Mouse (Mus musculus) CD8-positive naive resting alpha-beta T cell, adult 2 months (primary cell): ENCODE results near the gene Plekho2.

ENCODE experiments used
- DNase-seq, 2 experiments: peaks; one replicate each; pipeline ENCODE4 v3.0.0; 2022; ENCODE audit warnings: low read depth in 2 of 2, low spot score in 2 of 2

The Plekho2 gene

DNA sequence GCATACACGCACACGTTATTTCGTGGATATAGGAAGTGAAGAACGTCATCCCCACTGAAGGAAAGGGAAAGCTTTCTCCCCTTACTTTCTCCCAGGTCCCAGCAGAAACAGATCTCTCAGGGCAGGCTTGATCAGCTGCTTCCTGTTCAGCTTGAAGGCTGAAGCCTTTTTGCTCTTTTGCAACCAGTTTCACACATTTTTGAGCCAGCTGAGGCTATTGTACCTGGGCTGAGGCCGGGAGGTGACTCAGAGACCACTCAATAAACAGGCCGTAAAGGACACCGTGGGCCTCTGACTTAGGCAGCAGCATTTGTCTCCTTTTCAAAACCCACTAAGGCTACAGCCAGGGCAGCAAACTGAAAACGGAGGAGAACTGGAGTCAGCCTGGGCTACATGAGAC is 46.9 kb downstream of the Plekho2 start:
- DNase-seq = no peak

DNA sequence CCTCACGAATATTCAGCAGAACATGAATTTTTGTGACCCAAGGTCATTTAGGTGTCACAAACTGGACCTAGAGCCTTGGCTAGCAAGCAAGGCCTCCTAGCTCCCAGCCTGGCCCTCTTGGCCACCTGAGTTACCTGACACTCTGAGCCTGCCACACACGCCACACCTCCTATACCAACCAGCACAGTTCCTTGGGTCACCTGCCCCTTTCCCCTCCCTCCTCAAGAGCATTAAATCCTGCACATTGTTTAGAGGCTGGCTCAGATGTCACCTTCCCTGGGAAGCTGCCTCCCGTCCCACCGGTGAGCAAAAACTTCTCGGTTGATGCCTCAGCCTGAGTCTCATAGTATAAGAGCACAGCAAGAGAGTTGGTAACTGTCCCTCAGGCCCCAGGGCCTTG is 48.6 kb downstream of the Plekho2 start:
- DNase-seq = no peak

DNA sequence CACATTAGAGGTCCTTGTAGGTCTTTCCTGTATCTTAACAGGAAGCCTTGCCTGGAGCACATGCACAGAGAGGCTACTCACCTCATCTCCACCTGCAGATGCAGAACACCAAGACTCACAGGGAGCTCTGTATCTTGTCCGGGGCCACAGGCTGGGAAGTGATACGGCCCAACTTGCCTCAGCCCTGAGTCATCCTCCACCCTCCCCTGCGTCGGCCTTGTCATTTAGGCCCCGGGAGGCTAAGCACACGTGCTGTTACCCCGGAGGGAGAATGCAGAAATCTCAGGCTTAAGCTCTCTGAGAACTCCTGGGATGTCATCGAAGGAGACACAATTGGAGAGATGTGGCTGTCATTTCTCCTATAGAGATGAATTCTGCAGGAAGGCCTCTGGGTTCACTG is 50.2 kb downstream of the Plekho2 start:
- no peak for DNase-seq

DNA sequence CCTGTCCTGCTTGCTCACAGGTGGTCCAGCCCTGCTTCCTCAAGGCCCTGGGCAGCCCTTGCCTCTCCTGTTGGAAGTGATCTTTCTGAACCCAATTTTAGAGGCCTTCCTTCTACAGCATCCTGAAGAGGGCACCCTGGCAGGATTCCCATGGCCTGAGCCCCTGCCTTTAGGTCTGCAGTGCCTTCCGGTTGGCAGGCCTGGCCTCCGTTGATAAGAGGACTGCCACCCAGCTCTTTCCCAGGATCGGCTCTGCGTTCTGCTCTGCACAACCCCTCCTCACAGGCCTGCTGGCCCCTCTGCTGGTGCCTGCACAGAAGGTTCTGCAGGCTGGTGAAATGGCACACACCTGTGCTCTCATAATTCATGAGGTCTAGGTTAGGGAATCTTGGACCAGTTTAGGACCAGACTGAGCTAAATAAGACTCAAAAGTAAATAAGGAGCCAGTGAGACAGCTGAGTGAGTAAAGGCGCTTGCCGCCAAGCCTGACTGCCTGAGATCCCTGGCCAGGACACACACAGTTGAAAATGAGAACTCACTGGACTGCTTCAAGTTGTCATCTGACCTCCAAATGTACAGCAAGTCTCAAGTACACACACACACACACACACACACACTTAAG is 51.3 kb downstream of the Plekho2 start:
- no peak for DNase-seq

DNA sequence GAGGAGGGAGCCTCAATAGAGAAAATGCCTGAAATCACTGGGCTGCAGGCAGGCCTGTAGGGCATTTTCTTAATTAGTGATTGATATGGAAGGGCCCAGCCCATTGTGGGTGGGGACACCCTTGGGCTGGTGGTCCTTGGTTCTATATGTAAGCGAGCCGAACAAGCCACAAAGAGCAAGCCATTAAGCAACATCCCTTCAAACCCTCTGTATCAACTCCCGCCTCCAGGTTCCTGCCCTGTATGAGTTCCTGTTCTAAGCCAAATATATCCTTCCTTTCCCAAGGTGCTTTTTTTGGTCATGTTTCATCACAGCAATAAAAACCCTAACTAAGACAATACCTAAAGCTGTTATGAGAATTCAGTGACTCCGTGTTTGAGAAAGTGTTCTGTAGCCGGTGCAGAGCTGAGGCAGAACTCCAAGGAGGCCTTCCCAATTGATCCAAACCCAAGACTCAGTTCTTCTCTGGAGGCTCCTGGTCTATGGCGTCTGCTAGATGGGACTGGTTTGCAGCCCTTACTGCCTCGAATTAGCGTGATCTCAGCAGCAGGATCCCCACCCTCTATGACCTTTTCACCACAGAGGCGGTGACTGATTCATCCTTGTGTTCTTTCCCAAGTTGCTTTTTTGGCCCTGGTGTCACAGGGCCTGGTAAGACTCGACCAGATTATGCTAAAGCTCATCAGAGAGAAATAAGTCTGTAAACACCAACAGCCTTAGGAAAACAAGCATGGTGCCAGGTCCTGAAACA is 54.2 kb downstream of the Plekho2 start:
- no peak for DNase-seq

DNA sequence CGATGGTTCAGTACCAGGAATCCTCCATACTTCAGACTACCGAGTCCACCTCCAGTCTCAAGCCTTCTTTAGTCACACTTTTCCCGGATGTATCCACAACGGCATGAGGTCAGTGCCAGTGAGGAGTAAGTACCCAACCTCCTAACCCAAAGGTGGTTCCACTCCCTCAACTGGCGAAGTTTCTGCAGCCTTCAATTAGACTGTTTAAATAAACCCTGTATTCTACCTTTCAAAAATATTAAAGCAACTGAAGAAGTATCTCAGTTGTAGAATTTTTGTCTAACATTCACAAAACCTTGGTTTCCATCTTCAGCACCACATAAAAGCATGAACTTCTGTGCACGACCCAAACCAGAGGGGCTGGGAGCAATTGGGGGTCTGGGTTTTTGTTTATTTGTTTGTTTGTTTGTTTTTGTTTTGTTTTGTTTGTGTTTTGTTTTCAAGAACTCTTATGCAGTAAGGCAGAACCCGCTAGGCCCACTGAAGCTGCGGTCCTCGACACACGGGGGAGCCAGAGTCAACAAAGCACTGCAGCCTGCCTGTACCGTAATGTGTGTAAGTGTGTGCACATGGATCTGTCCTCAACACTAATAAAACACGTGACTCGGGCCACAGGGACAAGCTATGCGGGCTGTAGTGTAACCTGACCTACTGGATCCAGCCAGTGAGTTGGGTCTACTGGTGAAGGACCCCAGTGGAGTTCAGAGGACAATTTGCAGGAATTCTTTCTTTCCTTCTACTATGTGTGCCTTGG is 56.1 kb downstream of the Plekho2 start:
- peak; percentile 65 to 76 for DNase-seq

DNA sequence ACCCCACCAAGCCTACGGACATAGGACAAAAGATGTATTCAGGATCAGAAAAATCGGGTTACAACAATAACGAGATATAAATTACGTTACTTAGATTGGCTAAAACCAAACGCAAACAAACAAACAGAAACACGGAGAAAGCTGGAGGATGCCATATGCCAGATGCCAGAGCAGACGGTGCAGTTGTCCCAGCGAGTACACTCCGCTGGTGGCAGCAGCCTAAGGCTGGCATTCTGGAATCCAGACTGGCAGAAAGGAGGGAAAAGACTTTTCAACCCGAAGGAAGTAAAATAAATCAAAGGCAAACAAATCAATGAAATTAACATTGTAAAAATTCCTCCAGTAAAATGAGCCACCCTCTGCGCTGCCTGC is 59.3 kb downstream of the Plekho2 start:
- no peak for DNase-seq

DNA sequence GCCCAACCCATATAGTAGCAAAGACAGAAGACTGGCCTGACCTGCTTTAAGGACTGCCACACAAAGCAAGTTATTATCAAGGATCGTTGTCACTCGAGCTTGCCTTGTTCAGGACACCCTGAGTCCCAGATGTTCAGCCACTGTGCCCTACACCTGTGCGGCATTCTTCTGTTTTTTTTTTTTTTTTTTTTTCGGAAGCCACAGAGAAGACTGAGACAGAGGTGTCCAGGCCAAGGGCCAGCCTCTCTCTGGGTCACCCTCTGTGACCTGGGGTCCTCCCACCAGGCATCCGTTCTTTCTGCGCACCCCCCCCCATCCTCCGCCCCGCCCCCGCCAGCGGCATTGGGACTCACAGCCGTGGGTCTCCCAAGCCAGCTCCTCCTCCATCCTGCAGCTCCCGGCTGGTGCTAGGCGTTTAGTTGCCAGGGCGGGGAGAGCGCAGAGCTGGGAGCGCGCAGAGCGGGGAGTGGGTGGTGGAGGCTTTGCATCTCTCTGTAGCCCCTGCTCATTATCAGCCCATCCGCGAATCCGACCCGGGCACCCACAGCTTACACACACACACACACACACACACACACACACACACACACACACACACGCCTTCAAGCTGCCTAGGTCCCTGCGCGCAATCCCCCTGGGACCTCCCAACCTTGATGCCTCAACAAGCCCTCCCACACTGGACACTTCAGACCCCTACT is 59.9 kb downstream of the Plekho2 start, which contains the start of gene Ankdd1a:
TSS of gene Ankdd1a (minus strand) at position 387 of the 698 bp plus-strand sequence.
- DNase-seq = no peak

DNA sequence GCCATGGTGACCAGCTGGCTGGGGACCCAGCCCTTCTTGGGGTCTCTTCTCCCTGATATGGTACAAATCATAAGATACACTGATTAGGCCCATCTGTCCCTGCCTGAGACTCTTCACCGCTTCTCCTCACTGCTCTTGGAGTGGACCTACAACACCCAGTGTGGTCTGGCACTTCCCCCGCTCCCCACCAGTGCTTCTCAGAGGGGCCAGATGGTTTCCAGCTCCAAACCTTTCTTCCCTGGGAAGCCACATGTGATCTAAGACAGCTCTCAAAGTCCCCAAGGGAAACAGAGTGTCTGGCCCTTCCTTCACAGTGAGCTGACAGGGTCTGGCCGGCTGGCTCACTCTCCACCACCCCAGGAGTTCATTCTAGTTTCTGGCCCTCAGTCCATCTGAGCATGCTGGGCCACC is 65.0 kb downstream of the Plekho2 start:
- no peak for DNase-seq

DNA sequence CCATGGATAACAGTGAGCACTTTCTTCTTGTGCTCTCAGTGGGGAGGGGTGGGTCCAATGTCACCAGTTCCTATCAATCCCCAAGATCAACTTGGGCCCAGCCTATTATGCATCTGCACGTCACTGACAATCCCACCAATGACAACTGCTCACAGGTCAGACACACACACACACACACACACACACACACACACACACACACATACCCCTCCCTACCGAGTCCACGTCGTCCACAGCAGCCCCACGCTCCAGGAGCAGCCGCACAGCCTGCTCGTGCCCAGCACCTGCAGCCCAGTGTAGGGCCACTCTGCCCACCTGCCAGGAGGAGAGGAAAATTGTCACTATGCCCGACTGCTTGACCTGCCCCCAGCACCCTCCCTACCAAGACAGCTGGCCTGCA is 65.4 kb downstream of the Plekho2 start:
- no peak for DNase-seq

DNA sequence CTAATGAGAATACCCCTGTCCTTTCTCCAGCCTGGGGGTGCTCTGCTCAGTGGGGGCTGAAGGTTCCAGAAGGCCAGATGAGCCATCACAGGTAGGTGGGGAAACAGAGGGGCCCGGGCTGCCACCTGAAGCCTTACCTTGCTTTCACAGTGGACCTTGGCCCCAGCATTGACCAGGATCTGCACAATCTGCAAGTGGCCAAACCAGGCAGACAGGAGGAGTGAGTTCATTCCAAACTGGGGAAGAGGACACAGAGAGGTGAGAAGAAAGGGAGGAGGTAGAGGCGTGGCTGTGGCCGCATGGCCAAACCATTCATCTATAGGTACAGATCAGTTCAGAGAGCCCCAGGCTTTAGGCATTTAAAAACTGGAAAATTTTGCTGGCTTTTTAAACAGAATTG is 67.3 kb downstream of the Plekho2 start:
- DNase-seq = no peak

DNA sequence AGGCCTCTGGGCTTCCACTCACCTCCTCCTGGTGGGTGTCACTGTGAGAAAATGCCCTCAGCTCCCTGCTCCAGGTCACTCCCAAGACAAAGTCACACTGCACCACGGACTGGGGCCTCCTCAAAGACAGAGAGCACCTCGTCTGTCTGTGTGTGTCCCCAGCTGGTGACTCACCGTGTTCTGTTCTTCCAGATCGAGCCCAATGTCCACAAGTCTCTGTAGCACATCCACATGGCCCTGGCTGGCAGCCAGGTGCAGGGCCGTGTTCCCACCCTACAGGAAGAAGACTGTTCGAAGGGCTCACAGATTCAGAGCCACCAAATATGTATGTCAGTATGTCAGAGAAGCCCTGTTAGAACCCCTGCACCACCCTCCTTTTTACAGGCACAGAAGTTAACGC is 71.4 kb downstream of the Plekho2 start:
- DNase-seq = no peak

DNA sequence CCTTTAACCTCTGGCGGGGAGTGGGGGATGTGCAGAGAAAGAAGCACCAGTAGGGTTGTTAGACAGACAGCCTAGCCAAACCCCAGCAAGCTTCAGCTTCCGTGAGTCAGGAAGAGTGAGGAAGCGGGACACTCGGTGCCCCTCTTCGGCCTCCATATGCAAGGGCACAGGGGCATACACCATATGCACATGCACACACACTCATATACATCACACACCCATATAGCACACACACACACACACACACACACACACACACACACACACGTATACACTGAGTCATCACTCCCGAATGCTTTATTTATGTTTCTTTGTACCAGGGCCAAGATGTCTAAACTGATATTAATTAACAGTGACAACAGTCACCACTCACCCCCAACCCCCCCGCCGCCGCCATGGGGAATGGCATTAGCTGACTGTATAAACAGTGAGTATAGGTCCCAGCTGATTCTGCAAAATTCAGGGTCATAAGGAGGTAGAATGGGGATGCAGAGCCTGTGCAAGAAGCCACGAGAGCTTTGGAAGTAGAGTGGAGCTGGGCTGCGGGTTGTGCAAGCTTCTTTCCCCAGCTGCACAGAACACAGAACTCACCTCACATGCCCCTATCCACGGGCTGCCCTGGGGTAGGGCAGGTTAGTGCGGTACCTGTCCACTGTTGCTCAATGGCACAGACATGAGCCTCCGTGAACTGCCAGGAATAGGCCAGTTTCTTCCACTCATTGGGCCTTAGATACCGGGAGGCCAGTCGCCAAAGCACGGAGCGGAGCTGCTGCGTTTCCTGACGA is 76.9 kb downstream of the Plekho2 start:
- DNase-seq = no peak
